Mouse (Mus musculus) erythroid progenitor cell, adult 5-6 weeks (primary cell): ENCODE measurements around the gene Gm29554. TPM values are rescaled to one million over a fixed set of nuclear protein-coding genes. Genes with fewer than 3 reads are reported as not detected.
"Not testable (repeated sequence)": the region's sequence is repeated elsewhere in the genome, so short reads cannot be mapped to it uniquely, and the experiment has no call there.

Experiments used
- ATAC-seq: replicated peaks from 2 replicates; pipeline ENCODE4 v1.8.0; 2016; ENCODE audit warnings: moderate number of reproducible peaks, mild to moderate bottlenecking, moderate TSS enrichment, inconsistent platforms; ENCODE audit not compliant: poor library complexity, low FRiP score, severe bottlenecking
- total RNA-seq, 2 experiments: library from RNA; stranded (forward) in 1 of 2; stranded (reverse) in 1 of 2; fragments of 150-400 nt in 1 of 2; fragments of 186-747, 209-891 nt in 1 of 2; gene quantifications; 2 replicates each; pipeline versions ENCODE4 v1.2.3 to v1.2.4; 2015 to 2017; ENCODE audit warnings: low replicate concordance in 2 of 2

Gene Gm29554
- not detected in 2 replicates for total RNA-seq (2015; ENCODE audit: low replicate concordance)
- total RNA-seq (2017; ENCODE audit: low replicate concordance), result not detected in 2 replicates

DNA sequence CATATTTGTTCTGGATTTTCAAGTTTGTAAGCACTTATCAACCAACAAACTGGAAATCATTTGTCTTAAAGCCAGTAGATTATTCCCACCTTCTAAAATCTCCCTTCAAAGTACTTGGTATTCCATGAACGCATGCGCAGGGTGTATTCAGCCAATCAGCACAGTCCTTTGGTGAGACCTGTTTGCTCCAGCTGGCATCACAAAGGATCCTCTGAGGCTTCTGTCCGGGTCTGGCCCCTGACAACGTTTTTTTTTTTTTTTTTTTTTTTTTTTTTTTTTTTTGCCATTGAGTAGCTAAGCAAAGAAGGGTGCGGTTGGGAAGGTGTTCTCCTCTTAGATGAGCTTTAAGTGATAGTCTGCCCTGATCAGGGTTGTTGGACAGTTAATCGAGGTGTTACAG lies at the start of gene Gm29554:
TSS of gene Gm29554 (plus strand) at position 301 of the 400 bp plus-strand sequence.
- ATAC-seq, result not testable (repeated sequence)

Other genes with a start within 250 kb of the Gm29554 start
- not detected in 2 replicates for gene Gm20812, start 108.0 kb downstream of the Gm29554 start, total RNA-seq (2015; ENCODE audit: low replicate concordance)
- gene Gm20812, start 108.0 kb downstream of the Gm29554 start, total RNA-seq (2017; ENCODE audit: low replicate concordance), result not detected in 2 replicates